Mouse (Mus musculus): ENCODE results near the gene March6.

- TF ChIP-seq CTCF (IDR thresholded peaks at IDR 0.05; ENCODE audit: borderline replicate concordance, control insufficient read depth, extremely low read depth, insufficient read depth, low read length, poor library complexity), result no peak
- no peak for TF ChIP-seq POLR2A (IDR thresholded peaks at IDR 0.05; ENCODE audit: control insufficient read depth, extremely low read depth, insufficient read depth, low read length, poor library complexity)
These were observed 14.2 kb upstream of the March6 start for GRCm38 (mm10) chr15:31545058-31545457.
